Mouse (Mus musculus): Measurements from ENCODE around the gene BC051142. TPM values are rescaled to one million over a fixed set of nuclear protein-coding genes. Genes with fewer than 3 reads are reported as not detected.

Gene BC051142
- total RNA-seq (2021), result 1 to 10 TPM; 1.2 to 1.8 TPM
- long read RNA-seq, experiment 1, result 0 reads
- long read RNA-seq, experiment 2, result 0 reads

GRCm38 (mm10) chr17:34398711-34399393 lies at the start of gene BC051142:
Gene BC051142 (plus strand): TSS chr17:34398820.
- DNase-seq, result peak; percentile 84 to 90

GRCm38 (mm10) chr17:34349429-34349828 lies 49.2 kb upstream of the BC051142 start:
- peak; percentile 68 to 72 for DNase-seq

- DNase-seq, result no peak
These were observed 44.1 kb upstream of the BC051142 start, which contains the start of gene Btnl2 for GRCm38 (mm10) chr17:34354539-34354938. Gene Btnl2 (plus strand): TSS chr17:34354822.

- DNase-seq, result peak in 1 of 2 experiments; percentile 23
These were observed 43.7 kb upstream of the BC051142 start for GRCm38 (mm10) chr17:34354940-34355339.

GRCm38 (mm10) chr17:34362954-34363546 lies 35.6 kb upstream of the BC051142 start:
- DNase-seq, result no peak

- DNase-seq, result no peak
These were observed 34.8 kb upstream of the BC051142 start for GRCm38 (mm10) chr17:34363676-34364310.

- no peak for DNase-seq
These were observed 33.6 kb upstream of the BC051142 start for GRCm38 (mm10) chr17:34365031-34365430.

GRCm38 (mm10) chr17:34370563-34370962 lies 28.1 kb upstream of the BC051142 start:
- no peak for DNase-seq

- no peak for DNase-seq
These were observed 25.4 kb upstream of the BC051142 start for GRCm38 (mm10) chr17:34373055-34373709.

- DNase-seq, result no peak
These were observed 21.8 kb upstream of the BC051142 start, which contains the start of gene Btnl1 for GRCm38 (mm10) chr17:34376847-34377246. Gene Btnl1 (plus strand): TSS chr17:34377132.

GRCm38 (mm10) chr17:34377450-34378209 lies 21.0 kb upstream of the BC051142 start:
- DNase-seq, result no peak

GRCm38 (mm10) chr17:34378716-34379115 lies 19.9 kb upstream of the BC051142 start:
- DNase-seq, result no peak

GRCm38 (mm10) chr17:34379451-34379850 lies 19.2 kb upstream of the BC051142 start:
- no peak for DNase-seq

GRCm38 (mm10) chr17:34381876-34382275 lies 16.7 kb upstream of the BC051142 start:
- DNase-seq, result no peak

- DNase-seq, result no peak
These were observed 15.4 kb upstream of the BC051142 start for GRCm38 (mm10) chr17:34383212-34383611.

GRCm38 (mm10) chr17:34384699-34385098 lies 13.9 kb upstream of the BC051142 start:
- no peak for DNase-seq

GRCm38 (mm10) chr17:34386656-34387055 lies 12.0 kb upstream of the BC051142 start:
- DNase-seq, result no peak

GRCm38 (mm10) chr17:34388513-34388912 lies 10.1 kb upstream of the BC051142 start:
- peak; percentile 55 to 65 for DNase-seq

GRCm38 (mm10) chr17:34391507-34391906 lies 7.1 kb upstream of the BC051142 start:
- DNase-seq, result no peak

GRCm38 (mm10) chr17:34392321-34392720 lies 6.3 kb upstream of the BC051142 start:
- peak; percentile 57 to 69 for DNase-seq

- DNase-seq, result peak; percentile 27 to 39
These were observed 1.3 kb upstream of the BC051142 start for GRCm38 (mm10) chr17:34397357-34397756.

Data from adrenal gland, postnatal 36 days (tissue).